Comparison of ENCODE assay signal across 9 mouse cellular contexts in genomic region chr10:4724851-4725250, GRCm38 (mm10).
DNase-seq lines count a peak whose midpoint lies in the region; ATAC-seq and TF ChIP-seq lines count a peak whose summit lies in the region.
"Had no signal": no experiment of that assay in that cellular context is flagged by ENCODE, and none has a peak within 500 bp of the region (broad histone marks: within the 10 kb centered on the region; RNA-seq: fewer than 3 reads in every experiment).

No protein-coding gene starts in this region.

- H3K4me3 ChIP-seq in forebrain, postnatal 0 days (ENCODE audit: low read depth, low read length), result no peak overlapping the region
- no peak overlapping the region for H3K4me3 ChIP-seq in forebrain, embryonic 10.5 days
- H3K4me3 ChIP-seq in midbrain, embryonic 14.5 days (replicated peaks; ENCODE audit: low read depth, low read length), result no peak overlapping the region
- H3K4me3 ChIP-seq in midbrain, embryonic 10.5 days, result no peak overlapping the region
- H3K4me3 ChIP-seq in forebrain, embryonic 11.5 days (ENCODE audit: low read depth, low read length), result no peak overlapping the region
- H3K4me3 ChIP-seq: embryonic facial prominence, embryonic 13.5 days had no signal

- 48% methylated on average over 3 of the region's 3 CpGs for WGBS in forebrain, postnatal 0 days
- 45% methylated on average over 3 of the region's 3 CpGs for WGBS in forebrain, embryonic 10.5 days
- WGBS in midbrain, embryonic 14.5 days, result 42% methylated on average over 3 of the region's 3 CpGs
- 46% methylated on average over 3 of the region's 3 CpGs for WGBS in midbrain, embryonic 10.5 days
- 51% methylated on average over 3 of the region's 3 CpGs for WGBS in forebrain, embryonic 11.5 days

- H3K9me3 ChIP-seq in forebrain, postnatal 0 days (ENCODE audit: low read length), result no peaks in the 10 kb centered on the region
- no peaks in the 10 kb centered on the region for H3K9me3 ChIP-seq in forebrain, embryonic 10.5 days
- H3K9me3 ChIP-seq in midbrain, embryonic 14.5 days (ENCODE audit: control insufficient read depth, low read length), result no peaks in the 10 kb centered on the region
- no peaks in the 10 kb centered on the region for H3K9me3 ChIP-seq in midbrain, embryonic 10.5 days (replicated peaks)
- H3K9me3 ChIP-seq in forebrain, embryonic 11.5 days (ENCODE audit: control insufficient read depth, low read length), result no peaks in the 10 kb centered on the region
- H3K9me3 ChIP-seq: embryonic facial prominence, embryonic 13.5 days had no signal

- no peaks in the 10 kb centered on the region for H3K4me1 ChIP-seq in forebrain, postnatal 0 days (ENCODE audit: insufficient read depth)
- peaks cover 4% of the 10 kb centered on the region; the same call in 1 of the 2 replicates for H3K4me1 ChIP-seq in forebrain, embryonic 10.5 days
- no peaks in the 10 kb centered on the region for H3K4me1 ChIP-seq in midbrain, embryonic 14.5 days (ENCODE audit: control insufficient read depth, insufficient read depth, low read length)
- H3K4me1 ChIP-seq in midbrain, embryonic 10.5 days, result peaks cover 4% of the 10 kb centered on the region; the same call in 1 of the 2 replicates
- no peaks in the 10 kb centered on the region for H3K4me1 ChIP-seq in forebrain, embryonic 11.5 days (replicated peaks; ENCODE audit: control insufficient read depth, insufficient read depth, low read length)
- H3K4me1 ChIP-seq: embryonic facial prominence, embryonic 13.5 days had no signal

- ATAC-seq in forebrain, postnatal 0 days, result no peak
- ATAC-seq in midbrain, embryonic 14.5 days (ENCODE audit: low FRiP score, low TSS enrichment), result no peak
- ATAC-seq in forebrain, embryonic 11.5 days (replicated peaks; ENCODE audit: low FRiP score), result no peak

- DNase-seq in forebrain, postnatal 0 days, result no peak
- no peak for DNase-seq in forebrain, embryonic 10.5 days (ENCODE audit: extremely low spot score, low spot score)
- DNase-seq in midbrain, embryonic 14.5 days, result peak; percentile 44
- DNase-seq in midbrain, embryonic 10.5 days (ENCODE audit: low spot score), result no peak
- DNase-seq in embryo, embryonic 10.5 days (ENCODE audit: low spot score), result peak; percentile 56
- DNase-seq in thymus, postnatal 14 days, result peak; percentile 39
- no peak for DNase-seq in testis, postnatal 10 days (ENCODE audit: low spot score)
- DNase-seq in forebrain, embryonic 11.5 days (ENCODE audit: low spot score), result no peak

- no peak overlapping the region for H3K27ac ChIP-seq in forebrain, postnatal 0 days (ENCODE audit: low read depth, low read length)
- no peak overlapping the region for H3K27ac ChIP-seq in forebrain, embryonic 10.5 days
- H3K27ac ChIP-seq in midbrain, embryonic 14.5 days (replicated peaks; ENCODE audit: low read depth, low read length), result no peak overlapping the region
- H3K27ac ChIP-seq in midbrain, embryonic 10.5 days (replicated peaks), result no peak overlapping the region
- no peak overlapping the region for H3K27ac ChIP-seq in forebrain, embryonic 11.5 days (ENCODE audit: low read depth, low read length)
- H3K27ac ChIP-seq: embryonic facial prominence, embryonic 13.5 days had no signal

- no peaks in the 10 kb centered on the region for H3K27me3 ChIP-seq in forebrain, postnatal 0 days (ENCODE audit: insufficient read depth, low read length)
- no peaks in the 10 kb centered on the region for H3K27me3 ChIP-seq in forebrain, embryonic 10.5 days (ENCODE audit: poor library complexity, severe bottlenecking)
- no peaks in the 10 kb centered on the region for H3K27me3 ChIP-seq in midbrain, embryonic 14.5 days (ENCODE audit: control insufficient read depth, insufficient read depth, low read length)
- H3K27me3 ChIP-seq in midbrain, embryonic 10.5 days (ENCODE audit: low read depth, poor library complexity, severe bottlenecking), result no peaks in the 10 kb centered on the region
- no peaks in the 10 kb centered on the region for H3K27me3 ChIP-seq in forebrain, embryonic 11.5 days (ENCODE audit: control insufficient read depth, insufficient read depth, low read length)

- TF ChIP-seq CTCF in forebrain, postnatal 0 days (IDR thresholded peaks at IDR 0.05; ENCODE audit: low read depth), result peak; percentile 42

- H3K36me3 ChIP-seq in forebrain, postnatal 0 days (ENCODE audit: insufficient read depth), result no peaks in the 10 kb centered on the region
- no peaks in the 10 kb centered on the region for H3K36me3 ChIP-seq in forebrain, embryonic 10.5 days (replicated peaks)
- H3K36me3 ChIP-seq in midbrain, embryonic 14.5 days (ENCODE audit: control insufficient read depth, insufficient read depth, low read length), result no peaks in the 10 kb centered on the region
- no peaks in the 10 kb centered on the region for H3K36me3 ChIP-seq in midbrain, embryonic 10.5 days
- H3K36me3 ChIP-seq in forebrain, embryonic 11.5 days (ENCODE audit: control insufficient read depth, insufficient read depth, low read length), result no peaks in the 10 kb centered on the region
- H3K36me3 ChIP-seq: embryonic facial prominence, embryonic 13.5 days had no signal

- no peak overlapping the region for H3K9ac ChIP-seq in forebrain, postnatal 0 days
- no peak overlapping the region for H3K9ac ChIP-seq in midbrain, embryonic 14.5 days (replicated peaks; ENCODE audit: low read length)
- no peak overlapping the region for H3K9ac ChIP-seq in forebrain, embryonic 11.5 days (ENCODE audit: low read length)
- H3K9ac ChIP-seq: embryonic facial prominence, embryonic 13.5 days had no signal

- no peak overlapping the region for H3K4me2 ChIP-seq in forebrain, postnatal 0 days (ENCODE audit: low read depth)
- no peak overlapping the region for H3K4me2 ChIP-seq in midbrain, embryonic 14.5 days (ENCODE audit: low read length)
- no peak overlapping the region for H3K4me2 ChIP-seq in forebrain, embryonic 11.5 days (ENCODE audit: low read depth, low read length, severe bottlenecking)
- H3K4me2 ChIP-seq: embryonic facial prominence, embryonic 13.5 days had no signal

Comparison
In these comparisons a context has a peak if more than half of its experiments do, and no peak if none do; other contexts are left out.
1. DNase-seq: peak in midbrain, embryonic 14.5 days (single experiment), embryo, embryonic 10.5 days (single experiment) and thymus, postnatal 14 days (single experiment); none in forebrain, postnatal 0 days (single experiment), forebrain, embryonic 10.5 days (single experiment), midbrain, embryonic 10.5 days (single experiment), testis, postnatal 10 days (single experiment) and forebrain, embryonic 11.5 days (single experiment).